Mouse (Mus musculus) granulocyte monocyte progenitor cell, adult 5-6 weeks (primary cell): ENCODE measurements around the gene Misp. TPM values are rescaled to one million over a fixed set of nuclear protein-coding genes. Genes with fewer than 3 reads are reported as not detected.

Source experiments
- ATAC-seq: replicated peaks from 2 replicates; pipeline ENCODE4 v1.8.0; 2016; ENCODE audit warnings: mild to moderate bottlenecking, moderate TSS enrichment, inconsistent platforms; ENCODE audit not compliant: poor library complexity, severe bottlenecking
- total RNA-seq, 2 experiments: library from RNA; stranded (forward) in 1 of 2; stranded (reverse) in 1 of 2; fragments of 200-712, 200-1000 nt in 1 of 2; fragments of >200 nt in 1 of 2; fragmentation: Nextera tagmentation in 1 of 2; gene quantifications; 2 replicates each; pipeline ENCODE4 v1.2.3; 2014 to 2017

The Misp gene
- total RNA-seq, 2 experiments from 2014 or later, result not detected

- no peak for ATAC-seq
Measured at GRCm38 (mm10) chr10:79819606-79820005, 1.2 kb upstream of the Misp start.

- no peak for ATAC-seq
Measured at GRCm38 (mm10) chr10:79820277-79820676, 512 bp upstream of the Misp start.

- ATAC-seq, result no peak
Measured at GRCm38 (mm10) chr10:79821731-79822130, 942 bp downstream of the Misp start.

- no peak for ATAC-seq
Measured at GRCm38 (mm10) chr10:79822372-79822771, 1.6 kb downstream of the Misp start.

- no peak for ATAC-seq
Measured at GRCm38 (mm10) chr10:79823011-79823410, 2.2 kb downstream of the Misp start.

GRCm38 (mm10) chr10:79824413-79824812 is 3.6 kb downstream of the Misp start:
- ATAC-seq, result 0 out of 2 replicates have a peak, but pooled peaks have one; percentile 20

GRCm38 (mm10) chr10:79831583-79831982 is 10.8 kb downstream of the Misp start:
- ATAC-seq, result 0 out of 2 replicates have a peak, but pooled peaks have one; percentile 11

- ATAC-seq, result peak; percentile 57
Measured at GRCm38 (mm10) chr10:79832026-79832785, 11.4 kb downstream of the Misp start.

GRCm38 (mm10) chr10:79832786-79833181 is 12.0 kb downstream of the Misp start:
- ATAC-seq, result peak; percentile 36

GRCm38 (mm10) chr10:79834769-79835398 is 14.1 kb downstream of the Misp start:
- ATAC-seq, result peak; percentile 65

GRCm38 (mm10) chr10:79836918-79837317 is 16.1 kb downstream of the Misp start:
- ATAC-seq, result no peak

- no peak for ATAC-seq
Measured at GRCm38 (mm10) chr10:79838151-79838550, 17.4 kb downstream of the Misp start.

GRCm38 (mm10) chr10:79840091-79840490 is 19.3 kb downstream of the Misp start:
- ATAC-seq, result no peak

GRCm38 (mm10) chr10:79840644-79841551 is 20.1 kb downstream of the Misp start:
- peak; percentile 88 for ATAC-seq

GRCm38 (mm10) chr10:79842322-79842721 is 21.5 kb downstream of the Misp start:
- no peak for ATAC-seq

- ATAC-seq, result no peak
Measured at GRCm38 (mm10) chr10:79843476-79843875, 22.7 kb downstream of the Misp start.

GRCm38 (mm10) chr10:79846553-79846952 is 25.8 kb downstream of the Misp start:
- ATAC-seq, result no peak

- ATAC-seq, result peak; percentile 17
Measured at GRCm38 (mm10) chr10:79849941-79850628, 29.3 kb downstream of the Misp start.

- no peak for ATAC-seq
Measured at GRCm38 (mm10) chr10:79851653-79852052, 30.9 kb downstream of the Misp start.

- ATAC-seq, result no peak
Measured at GRCm38 (mm10) chr10:79852107-79852789, 31.5 kb downstream of the Misp start.
